Mouse (Mus musculus) G1E (cell line): ENCODE results near the gene 2010111I01Rik. TPM values are rescaled to one million over a fixed set of nuclear protein-coding genes. Genes with fewer than 3 reads are reported as not detected.

ENCODE experiments used
- ATAC-seq: 2 replicates; pipeline ENCODE4 v1.8.0; 2016; ENCODE audit warnings: mild to moderate bottlenecking; ENCODE audit not compliant: insufficient number of reproducible peaks, poor library complexity, low FRiP score, severe bottlenecking; ENCODE audit errors: extremely low read depth
- DNase-seq: peaks from one replicate; pipeline ENCODE4 v3.0.0; 2012; ENCODE audit warnings: low spot score
- H3K27me3 ChIP-seq: 2 replicates; pipeline ENCODE4 v1.6.1; 2012; ENCODE audit warnings: mild to moderate bottlenecking, low read length, inconsistent platforms; ENCODE audit not compliant: insufficient read depth
- H3K36me3 ChIP-seq: replicated peaks from 2 replicates; pipeline ENCODE3; 2012; ENCODE audit warnings: mild to moderate bottlenecking, inconsistent platforms
- H3K4me1 ChIP-seq: 2 replicates; pipeline ENCODE4 v1.6.1; 2012; ENCODE audit warnings: low read depth, low read length, inconsistent platforms, mixed read lengths; ENCODE audit not compliant: insufficient read depth
- H3K4me3 ChIP-seq: 2 replicates; pipeline ENCODE4 v1.5.1; 2012; ENCODE audit warnings: low read depth, mild to moderate bottlenecking, inconsistent platforms, low read length, moderate library complexity, mixed read lengths
- H3K9me3 ChIP-seq: replicated peaks from 2 replicates; pipeline ENCODE4 v1.6.1; 2012; ENCODE audit warnings: inconsistent platforms
- CTCF ChIP-seq: IDR thresholded peaks from 2 replicates; pipeline ENCODE4 v1.5.1; 2012; ENCODE audit warnings: low read depth, low read length, inconsistent platforms, mixed read lengths
- GATA1 ChIP-seq: IDR thresholded peaks from 2 replicates; pipeline ENCODE4 v1.6.1; 2012; ENCODE audit warnings: borderline replicate concordance, low read length, inconsistent platforms, mixed read lengths
- GATA2 ChIP-seq: IDR thresholded peaks from 2 replicates; pipeline ENCODE4 v1.6.1; 2012; ENCODE audit warnings: low read depth, low read length, inconsistent platforms, borderline replicate concordance
- POLR2AphosphoS5 ChIP-seq: IDR thresholded peaks from 2 replicates; pipeline ENCODE4 v1.6.1; 2012; ENCODE audit warnings: low read depth, low read length, inconsistent platforms; ENCODE audit not compliant: insufficient replicate concordance
- TAL1 ChIP-seq: conservative IDR thresholded peaks from 2 replicates; pipeline ENCODE4 v1.6.1; 2012; ENCODE audit warnings: low read depth, low read length, inconsistent platforms, mixed read lengths
- polyA plus RNA-seq: library from polyadenylated mRNA; stranded (reverse); fragments of >175 nt; gene quantifications from 2 replicates; pipeline ENCODE4 v1.2.3, GENCODE M21; 2012
- total RNA-seq, 2 experiments: library from RNA; stranded (forward) in 1 of 2; stranded (reverse) in 1 of 2; fragments of 200-1000 nt in 1 of 2; fragments of >200 nt in 1 of 2; fragmentation: Nextera tagmentation in 1 of 2; gene quantifications; 2 replicates each; pipeline ENCODE4 v1.2.3; 2014 to 2017

2010111I01Rik gene
- total and polyA plus RNA-seq, 3 experiments, result 14.7 to 57.2 (median 22.2) TPM

GRCm38 (mm10) chr13:63304799-63305159 is 340.1 kb downstream of the 2010111I01Rik start:
- Histone ChIP-seq H3K4me3 (no peak overlapping the region), H3K9me3 (no peaks in the 10 kb centered on the region), H3K36me3 (peaks cover 90% of the 10 kb centered on the region), H3K27me3 (no peaks in the 10 kb centered on the region), H3K4me1 (peaks cover 7% of the 10 kb centered on the region; the same call in 1 of the 2 replicates)
- TF ChIP-seq GATA1, result no peak
- no peak for TF ChIP-seq GATA2
- TF ChIP-seq CTCF, result no peak
- TF ChIP-seq TAL1, result no peak
- no peak for TF ChIP-seq POLR2AphosphoS5
- ATAC-seq (no peak), DNase-seq (no peak)

GRCm38 (mm10) chr13:63305160-63306011 is 340.7 kb downstream of the 2010111I01Rik start:
- no peak overlapping the region for H3K4me3 ChIP-seq
- no peaks in the 10 kb centered on the region for H3K27me3 ChIP-seq
- H3K36me3 ChIP-seq, result peaks cover 89% of the 10 kb centered on the region
- TF ChIP-seq CTCF (no peak), GATA1 (no peak), TAL1 (no peak), GATA2 (no peak), POLR2AphosphoS5 (no peak)
- DNase-seq (no peak), ATAC-seq (no peak)
- H3K4me1 ChIP-seq, result peaks cover 7% of the 10 kb centered on the region; the same call in 1 of the 2 replicates
- no peaks in the 10 kb centered on the region for H3K9me3 ChIP-seq

- ATAC-seq (no peak), DNase-seq (no peak)
- H3K9me3 ChIP-seq, result no peaks in the 10 kb centered on the region
- H3K4me1 ChIP-seq, result peaks cover 7% of the 10 kb centered on the region; the same call in 1 of the 2 replicates
- H3K36me3 ChIP-seq, result peaks cover 84% of the 10 kb centered on the region
- no peak overlapping the region for H3K4me3 ChIP-seq
- TF ChIP-seq CTCF (no peak), TAL1 (no peak), GATA2 (no peak), GATA1 (no peak), POLR2AphosphoS5 (no peak)
- no peaks in the 10 kb centered on the region for H3K27me3 ChIP-seq
Observed at GRCm38 (mm10) chr13:63306768-63307167, 342.1 kb downstream of the 2010111I01Rik start.

- no peaks in the 10 kb centered on the region for H3K27me3 ChIP-seq
- no peak for ATAC-seq
- no peak for TF ChIP-seq CTCF
- H3K4me1 ChIP-seq, result peaks cover 24% of the 10 kb centered on the region
- H3K4me3 ChIP-seq, result no peak overlapping the region
- peaks cover 80% of the 10 kb centered on the region for H3K36me3 ChIP-seq
- no peak for DNase-seq
- H3K9me3 ChIP-seq, result no peaks in the 10 kb centered on the region
Observed at GRCm38 (mm10) chr13:63309563-63309962, 344.9 kb downstream of the 2010111I01Rik start.

GRCm38 (mm10) chr13:63311156-63311555 is 346.5 kb downstream of the 2010111I01Rik start:
- TF ChIP-seq GATA2 (no peak), CTCF (no peak), GATA1 (no peak), POLR2AphosphoS5 (no peak), TAL1 (no peak)
- ATAC-seq (no peak), DNase-seq (no peak)

GRCm38 (mm10) chr13:63313247-63313646 is 348.6 kb downstream of the 2010111I01Rik start:
- TF ChIP-seq CTCF (no peak), GATA1 (no peak), GATA2 (no peak), TAL1 (no peak), POLR2AphosphoS5 (no peak)
- peaks cover 68% of the 10 kb centered on the region for H3K36me3 ChIP-seq
- peaks cover 27% of the 10 kb centered on the region for H3K4me1 ChIP-seq
- DNase-seq (no peak), ATAC-seq (no peak)
- no peaks in the 10 kb centered on the region for H3K27me3 ChIP-seq
- H3K4me3 ChIP-seq, result no peak overlapping the region; the same call in 1 of the 2 replicates
- H3K9me3 ChIP-seq, result no peaks in the 10 kb centered on the region

More at GRCm38 (mm10) chr13:63311156-63311555, 346.5 kb downstream of the 2010111I01Rik start:
- Histone ChIP-seq H3K4me3 (no peak overlapping the region), H3K4me1 (peaks cover 22% of the 10 kb centered on the region), H3K9me3 (no peaks in the 10 kb centered on the region), H3K27me3 (no peaks in the 10 kb centered on the region), H3K36me3 (peaks cover 71% of the 10 kb centered on the region)
